Comparison of ENCODE assay signal across 18 mouse cellular contexts in genomic region chr2:159731305-159731704, GRCm38 (mm10).
DNase-seq lines count a peak whose midpoint lies in the region; ATAC-seq and TF ChIP-seq lines count a peak whose summit lies in the region.
"Had no signal": no experiment of that assay in that cellular context is flagged by ENCODE, and none has a peak within 500 bp of the region (broad histone marks: within the 10 kb centered on the region; RNA-seq: fewer than 3 reads in every experiment).

No protein-coding gene starts in this region.

- H3K27me3 ChIP-seq in liver, adult 2 months (ENCODE audit: control insufficient read depth, insufficient read depth, low read length) = no peaks in the 10 kb centered on the region
- no peaks in the 10 kb centered on the region for H3K27me3 ChIP-seq in liver, embryonic 11.5 days (replicated peaks; ENCODE audit: control insufficient read depth, insufficient read depth, low read length)
- H3K27me3 ChIP-seq: embryonic facial prominence, embryonic 12.5 days; forebrain, embryonic 13.5 days; forebrain, embryonic 15.5 days had no signal

- H3K79me2 ChIP-seq in liver, adult 2 months (ENCODE audit: control insufficient read depth, insufficient read depth, low read length) = no peaks in the 10 kb centered on the region

- ATAC-seq in liver, embryonic 11.5 days (replicated peaks; ENCODE audit: low FRiP score) = no peak
- ATAC-seq: forebrain, embryonic 13.5 days; forebrain, embryonic 15.5 days had no signal

- no peaks in the 10 kb centered on the region for H3K9me3 ChIP-seq in liver, embryonic 11.5 days (ENCODE audit: control insufficient read depth, low read length)
- H3K9me3 ChIP-seq: embryonic facial prominence, embryonic 10.5 days; embryonic facial prominence, embryonic 12.5 days; forebrain, embryonic 13.5 days; forebrain, embryonic 15.5 days had no signal

- no peak overlapping the region for H3K4me3 ChIP-seq in gastrocnemius, adult 2 months
- H3K4me3 ChIP-seq in liver, adult 2 months (ENCODE audit: insufficient read depth, low read depth, low read length) = no peak overlapping the region
- H3K4me3 ChIP-seq in liver, embryonic 11.5 days (ENCODE audit: low read depth, low read length) = no peak overlapping the region
- H3K4me3 ChIP-seq: embryonic facial prominence, embryonic 10.5 days; embryonic facial prominence, embryonic 12.5 days; forebrain, embryonic 13.5 days; forebrain, embryonic 15.5 days had no signal

- intact Hi-C loops in gastrocnemius, adult 2 months (cut with DNase I) = loop anchor here (5.0 kb wide), 1 partner anchor 86 kb away; no protein-coding TSS in a partner anchor

- H3K4me2 ChIP-seq in liver, embryonic 11.5 days = no peak overlapping the region
- H3K4me2 ChIP-seq: embryonic facial prominence, embryonic 12.5 days; forebrain, embryonic 13.5 days; forebrain, embryonic 15.5 days had no signal

- TF ChIP-seq POLR2A in liver, adult 2 months (IDR thresholded peaks at IDR 0.05; ENCODE audit: extremely low read depth, insufficient read depth, low read length) = no peak

- H3K27ac ChIP-seq in gastrocnemius, adult 2 months = peak overlapping the region; percentile 80; the same call in 1 of the 2 replicates
- peak overlapping the region; percentile 54 for H3K27ac ChIP-seq in liver, adult 2 months (replicated peaks; ENCODE audit: insufficient read depth, low read depth, low read length)
- no peak overlapping the region for H3K27ac ChIP-seq in liver, embryonic 11.5 days (ENCODE audit: low read depth, low read length)
- H3K27ac ChIP-seq: embryonic facial prominence, embryonic 10.5 days; embryonic facial prominence, embryonic 12.5 days; forebrain, embryonic 13.5 days; forebrain, embryonic 15.5 days had no signal

- H3K4me1 ChIP-seq in liver, adult 2 months (ENCODE audit: control insufficient read depth, insufficient read depth, low read length) = peaks cover 13% of the 10 kb centered on the region
- H3K4me1 ChIP-seq in liver, embryonic 11.5 days (replicated peaks; ENCODE audit: control insufficient read depth, insufficient read depth, low read length) = no peaks in the 10 kb centered on the region
- H3K4me1 ChIP-seq: embryonic facial prominence, embryonic 12.5 days; forebrain, embryonic 13.5 days had no signal

- H3K9ac ChIP-seq in liver, adult 2 months (ENCODE audit: low read depth, low read length) = no peak overlapping the region
- no peak overlapping the region for H3K9ac ChIP-seq in liver, embryonic 11.5 days (ENCODE audit: low read depth, low read length)
- H3K9ac ChIP-seq: embryonic facial prominence, embryonic 12.5 days; forebrain, embryonic 13.5 days; forebrain, embryonic 15.5 days had no signal

- DNase-seq in gastrocnemius, adult 2 months = no peak
- no peak for DNase-seq in gastrocnemius, postnatal 4 days (ENCODE audit: low spot score in 2 of 2)
- peak; percentile 68 for DNase-seq in liver, adult 2 months (ENCODE audit: extremely low read depth, low read depth, low spot score)
- no peak for DNase-seq in liver, embryonic 11.5 days (ENCODE audit: low spot score)
- peak; percentile 6 for DNase-seq in lung, postnatal 10 days
- no peak for DNase-seq in lung, postnatal 25 days (ENCODE audit: low spot score)
- DNase-seq in ovary, adult 18-20 months (ENCODE audit: low spot score) = no peak
- DNase-seq: adrenal gland, adult 8-10 months; adrenal gland, postnatal 14 days; adrenal gland, postnatal 36 days; cerebellum, adult 11-12 months; cerebellum, adult 2 months; cerebellum, adult 9-10 months; cerebellum, postnatal 25 days had no signal

- TF ChIP-seq CTCF in gastrocnemius, adult 2 months (IDR thresholded peaks at IDR 0.05) = no peak
- TF ChIP-seq CTCF in liver, adult 2 months (IDR thresholded peaks at IDR 0.05; ENCODE audit: low read depth, low read length) = no peak

- no peaks in the 10 kb centered on the region for H3K36me3 ChIP-seq in liver, adult 2 months (ENCODE audit: control insufficient read depth, insufficient read depth, low read length)
- no peaks in the 10 kb centered on the region for H3K36me3 ChIP-seq in liver, embryonic 11.5 days (ENCODE audit: control insufficient read depth, insufficient read depth, low read length)
- H3K36me3 ChIP-seq: embryonic facial prominence, embryonic 10.5 days; embryonic facial prominence, embryonic 12.5 days; forebrain, embryonic 15.5 days had no signal

Comparison
In these comparisons a context has a peak if more than half of its experiments do, and no peak if none do; other contexts are left out.
1. DNase-seq: peak in liver, adult 2 months (single experiment) and lung, postnatal 10 days (single experiment); none in gastrocnemius, adult 2 months (single experiment), gastrocnemius, postnatal 4 days (0 of 2), liver, embryonic 11.5 days (single experiment), lung, postnatal 25 days (single experiment) and ovary, adult 18-20 months (single experiment).